Mouse (Mus musculus): ENCODE results near the gene Nprl3. TPM values are rescaled to one million over a fixed set of nuclear protein-coding genes. Genes with fewer than 3 reads are reported as not detected.
A peak's percentile ranks its signal among the peaks of the same experiment; 100 is the strongest.
"Not testable (repeated sequence)": the region's sequence is repeated elsewhere in the genome, so short reads cannot be mapped to it uniquely, and the experiment has no call there.

The Nprl3 gene
- total and polyA plus RNA-seq, 2 experiments: 13.4 to 65.4 TPM

- no peaks in the 10 kb centered on the region for H3K36me3 ChIP-seq (ENCODE audit: control insufficient read depth, insufficient read depth, low read length)
- WGBS: 96% methylated on average over 9 of the region's 9 CpGs
Observed at GRCm38 (mm10) chr11:32210623-32211022, 56.9 kb downstream of the Nprl3 start.

GRCm38 (mm10) chr11:32205058-32205873 is 62.2 kb downstream of the Nprl3 start, which contains the start of gene Snrnp25:
Gene Snrnp25 (plus strand): TSS chr11:32205415.
- H3K79me2 ChIP-seq (ENCODE audit: control insufficient read depth, insufficient read depth, low read length): no peaks in the 10 kb centered on the region
- H3K27me3 ChIP-seq (ENCODE audit: control insufficient read depth, insufficient read depth, low read length): no peaks in the 10 kb centered on the region
- no peaks in the 10 kb centered on the region for H3K4me1 ChIP-seq (ENCODE audit: control insufficient read depth, insufficient read depth, low read length)
- no peaks in the 10 kb centered on the region for H3K36me3 ChIP-seq (ENCODE audit: control insufficient read depth, insufficient read depth, low read length)
- H3K4me3 ChIP-seq (ENCODE audit: insufficient read depth, low read depth, low read length): peak within 1 kb of the TSS; percentile 57
- no peak within 1 kb of the TSS for H3K27ac ChIP-seq (replicated peaks; ENCODE audit: insufficient read depth, low read depth, low read length)
- peak; percentile 95 for DNase-seq (ENCODE audit: extremely low read depth, low read depth, low spot score)
- peak within 1 kb of the TSS; percentile 45 for H3K9ac ChIP-seq (ENCODE audit: low read depth, low read length)
- TF ChIP-seq CTCF (IDR thresholded peaks at IDR 0.05; ENCODE audit: low read depth, low read length) (peak; percentile 51), POLR2A (IDR thresholded peaks at IDR 0.05; ENCODE audit: extremely low read depth, insufficient read depth, low read length) (no peak)
- under 1% methylated on average over 52 of the region's 52 CpGs for WGBS

More at GRCm38 (mm10) chr11:32210623-32211022, 56.9 kb downstream of the Nprl3 start:
- H3K27ac ChIP-seq (replicated peaks; ENCODE audit: insufficient read depth, low read depth, low read length): no peak overlapping the region
- H3K9ac ChIP-seq (ENCODE audit: low read depth, low read length): no peak overlapping the region
- no peaks in the 10 kb centered on the region for H3K4me1 ChIP-seq (ENCODE audit: control insufficient read depth, insufficient read depth, low read length)
- no peak overlapping the region for H3K4me3 ChIP-seq (ENCODE audit: insufficient read depth, low read depth, low read length)
- H3K79me2 ChIP-seq (ENCODE audit: control insufficient read depth, insufficient read depth, low read length): no peaks in the 10 kb centered on the region
- no peaks in the 10 kb centered on the region for H3K27me3 ChIP-seq (ENCODE audit: control insufficient read depth, insufficient read depth, low read length)
- DNase-seq (ENCODE audit: extremely low read depth, low read depth, low spot score): no peak
- TF ChIP-seq POLR2A (IDR thresholded peaks at IDR 0.05; ENCODE audit: extremely low read depth, insufficient read depth, low read length) (no peak), CTCF (IDR thresholded peaks at IDR 0.05; ENCODE audit: low read depth, low read length) (no peak)

- H3K9ac ChIP-seq (ENCODE audit: low read depth, low read length): no peak overlapping the region
- H3K27me3 ChIP-seq (ENCODE audit: control insufficient read depth, insufficient read depth, low read length): no peaks in the 10 kb centered on the region
- H3K4me1 ChIP-seq (ENCODE audit: control insufficient read depth, insufficient read depth, low read length): no peaks in the 10 kb centered on the region
- TF ChIP-seq CTCF (IDR thresholded peaks at IDR 0.05; ENCODE audit: low read depth, low read length) (no peak), POLR2A (IDR thresholded peaks at IDR 0.05; ENCODE audit: extremely low read depth, insufficient read depth, low read length) (no peak)
- H3K36me3 ChIP-seq (ENCODE audit: control insufficient read depth, insufficient read depth, low read length): no peaks in the 10 kb centered on the region
- no peak overlapping the region for H3K4me3 ChIP-seq (ENCODE audit: insufficient read depth, low read depth, low read length)
- no peaks in the 10 kb centered on the region for H3K79me2 ChIP-seq (ENCODE audit: control insufficient read depth, insufficient read depth, low read length)
- no peak overlapping the region for H3K27ac ChIP-seq (replicated peaks; ENCODE audit: insufficient read depth, low read depth, low read length)
- no peak for DNase-seq (ENCODE audit: extremely low read depth, low read depth, low spot score)
- WGBS: 69% methylated on average over 11 of the region's 11 CpGs
Observed at GRCm38 (mm10) chr11:32201922-32202685, 65.4 kb downstream of the Nprl3 start.

GRCm38 (mm10) chr11:32200992-32201391 is 66.5 kb downstream of the Nprl3 start:
- H3K4me3 ChIP-seq (ENCODE audit: insufficient read depth, low read depth, low read length); H3K9ac ChIP-seq (ENCODE audit: low read depth, low read length); H3K4me1 ChIP-seq (ENCODE audit: control insufficient read depth, insufficient read depth, low read length); H3K79me2 ChIP-seq (ENCODE audit: control insufficient read depth, insufficient read depth, low read length); DNase-seq (ENCODE audit: extremely low read depth, low read depth, low spot score); H3K36me3 ChIP-seq (ENCODE audit: control insufficient read depth, insufficient read depth, low read length); H3K27me3 ChIP-seq (ENCODE audit: control insufficient read depth, insufficient read depth, low read length); H3K27ac ChIP-seq (replicated peaks; ENCODE audit: insufficient read depth, low read depth, low read length): not testable (repeated sequence)
- 64% methylated on average over 1 of the region's 1 CpGs for WGBS

GRCm38 (mm10) chr11:32200075-32200601 is 67.4 kb downstream of the Nprl3 start, which contains the start of gene Il9r:
Gene Il9r (minus strand): TSS chr11:32200279.
- Histone ChIP-seq H3K79me2 (ENCODE audit: control insufficient read depth, insufficient read depth, low read length) (no peaks in the 10 kb centered on the region), H3K9ac (ENCODE audit: low read depth, low read length) (no peak within 1 kb of the TSS), H3K4me3 (ENCODE audit: insufficient read depth, low read depth, low read length) (no peak within 1 kb of the TSS), H3K36me3 (ENCODE audit: control insufficient read depth, insufficient read depth, low read length) (no peaks in the 10 kb centered on the region), H3K27ac (replicated peaks; ENCODE audit: insufficient read depth, low read depth, low read length) (no peak within 1 kb of the TSS), H3K4me1 (ENCODE audit: control insufficient read depth, insufficient read depth, low read length) (no peaks in the 10 kb centered on the region), H3K27me3 (ENCODE audit: control insufficient read depth, insufficient read depth, low read length) (no peaks in the 10 kb centered on the region)
- no peak for DNase-seq (ENCODE audit: extremely low read depth, low read depth, low spot score)
- TF ChIP-seq CTCF (IDR thresholded peaks at IDR 0.05; ENCODE audit: low read depth, low read length): no peak
- no peak for TF ChIP-seq POLR2A (IDR thresholded peaks at IDR 0.05; ENCODE audit: extremely low read depth, insufficient read depth, low read length)
- 67% methylated on average over 10 of the region's 10 CpGs for WGBS

All from liver, adult 2 months (tissue).